Comparison of ENCODE assay signal across 11 mouse cellular contexts in the genomic region with DNA sequence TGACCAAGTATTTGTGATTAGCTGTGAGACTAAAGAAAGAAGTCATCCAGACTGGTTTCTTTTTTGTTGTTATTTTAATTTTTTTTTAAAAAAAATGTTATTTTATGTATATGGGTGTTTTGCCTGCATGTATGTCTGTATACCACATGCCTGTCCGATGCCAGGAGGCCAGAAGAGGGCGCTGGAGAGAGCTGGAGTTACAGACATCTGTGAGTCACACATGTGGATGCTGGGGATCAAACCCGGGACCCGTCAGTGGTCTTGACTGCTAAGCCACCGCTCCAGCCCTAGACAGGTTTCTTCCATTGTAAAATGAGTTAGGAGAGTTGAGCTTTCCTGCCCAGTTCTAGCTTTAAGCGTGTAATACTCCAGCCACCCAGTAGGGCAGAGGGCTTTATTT. TPM values are rescaled to one million over a fixed set of nuclear protein-coding genes. Genes with fewer than 3 reads are reported as not detected.
DNase-seq lines count a peak whose midpoint lies in the region; ATAC-seq and TF ChIP-seq lines count a peak whose summit lies in the region.
"Had no signal": no experiment of that assay in that cellular context is flagged by ENCODE, and none has a peak within 500 bp of the region (broad histone marks: within the 10 kb centered on the region; RNA-seq: fewer than 3 reads in every experiment).

No protein-coding gene starts in this region.

- H3K9ac ChIP-seq in intestine, postnatal 0 days (ENCODE audit: low read depth, low read length) = no peak overlapping the region
- no peak overlapping the region for H3K9ac ChIP-seq in intestine, embryonic 16.5 days (ENCODE audit: low read depth, low read length)
- H3K9ac ChIP-seq: liver, embryonic 15.5 days had no signal

- H3K36me3 ChIP-seq in intestine, postnatal 0 days (ENCODE audit: control insufficient read depth, insufficient read depth) = no peaks in the 10 kb centered on the region
- no peaks in the 10 kb centered on the region for H3K36me3 ChIP-seq in intestine, embryonic 16.5 days (ENCODE audit: control insufficient read depth, insufficient read depth, low read length)
- H3K36me3 ChIP-seq in testis, adult 2 months (ENCODE audit: control insufficient read depth, insufficient read depth, low read length) = no peaks in the 10 kb centered on the region
- H3K36me3 ChIP-seq: liver, embryonic 15.5 days had no signal

- H3K27ac ChIP-seq in intestine, postnatal 0 days (ENCODE audit: low read depth, low read length) = no peak overlapping the region
- no peak overlapping the region for H3K27ac ChIP-seq in intestine, embryonic 16.5 days (ENCODE audit: low read length)
- no peak overlapping the region for H3K27ac ChIP-seq in testis, adult 2 months (ENCODE audit: control insufficient read depth, insufficient read depth, low read depth, low read length)
- H3K27ac ChIP-seq: liver, embryonic 15.5 days had no signal

- 62% methylated on average over 6 of the region's 6 CpGs for WGBS in intestine, postnatal 0 days
- WGBS in intestine, embryonic 16.5 days = 58% methylated on average over 6 of the region's 6 CpGs

- DNase-seq in testis, postnatal 10 days (ENCODE audit: low spot score) = no peak
- DNase-seq in adipocyte (ENCODE audit: low spot score) = no peak
- DNase-seq in adrenal gland, adult 8-10 months = no peak
- DNase-seq in heart, adult 8-10 months (ENCODE audit: low spot score) = no peak
- DNase-seq: cerebellum, adult 2 months had no signal

- TF ChIP-seq CTCF in intestine, postnatal 0 days (IDR thresholded peaks at IDR 0.05; ENCODE audit: low read depth) = peak; percentile 33
- 0 out of 2 replicates have a peak, but pooled peaks have one; percentile 28 for TF ChIP-seq CTCF in testis, adult 2 months (IDR thresholded peaks at IDR 0.05; ENCODE audit: control insufficient read depth, insufficient read depth, insufficient replicate concordance, low read depth, low read length)

- H3K27me3 ChIP-seq in intestine, postnatal 0 days (replicated peaks; ENCODE audit: control insufficient read depth, insufficient read depth, low read length) = no peaks in the 10 kb centered on the region
- H3K27me3 ChIP-seq in intestine, embryonic 16.5 days (replicated peaks; ENCODE audit: control insufficient read depth, insufficient read depth, low read length) = no peaks in the 10 kb centered on the region
- H3K27me3 ChIP-seq in testis, adult 2 months (ENCODE audit: control insufficient read depth, insufficient read depth, low read length) = no peaks in the 10 kb centered on the region
- H3K27me3 ChIP-seq: liver, embryonic 15.5 days had no signal

- no peak for TF ChIP-seq POLR2A in testis, adult 2 months (IDR thresholded peaks at IDR 0.05; ENCODE audit: control insufficient read depth, low read depth, low read length)

- H3K4me1 ChIP-seq in intestine, postnatal 0 days (replicated peaks; ENCODE audit: control insufficient read depth, insufficient read depth, low read length) = no peaks in the 10 kb centered on the region
- no peaks in the 10 kb centered on the region for H3K4me1 ChIP-seq in intestine, embryonic 16.5 days (ENCODE audit: control insufficient read depth, insufficient read depth, low read length)
- no peaks in the 10 kb centered on the region for H3K4me1 ChIP-seq in testis, adult 2 months (ENCODE audit: control insufficient read depth, insufficient read depth, low read length)
- H3K4me1 ChIP-seq: liver, embryonic 15.5 days had no signal

- H3K4me2 ChIP-seq in intestine, postnatal 0 days (replicated peaks; ENCODE audit: low read depth) = no peak overlapping the region
- no peak overlapping the region for H3K4me2 ChIP-seq in intestine, embryonic 16.5 days (ENCODE audit: low read depth, low read length)
- H3K4me2 ChIP-seq: liver, embryonic 15.5 days had no signal

- ATAC-seq in intestine, postnatal 0 days = no peak
- no peak for ATAC-seq in intestine, embryonic 16.5 days
- ATAC-seq in granulocyte monocyte progenitor cell, adult 5-6 weeks (replicated peaks; ENCODE audit: poor library complexity, severe bottlenecking) = peak; percentile 37; the same call in 1 of the 2 replicates

- H3K4me3 ChIP-seq in intestine, postnatal 0 days (ENCODE audit: low read depth, low read length) = no peak overlapping the region
- H3K4me3 ChIP-seq in intestine, embryonic 16.5 days (ENCODE audit: low read length) = no peak overlapping the region
- H3K4me3 ChIP-seq in testis, adult 2 months (ENCODE audit: control insufficient read depth, low read depth, low read length) = no peak overlapping the region
- H3K4me3 ChIP-seq: liver, embryonic 15.5 days had no signal

- no peaks in the 10 kb centered on the region for H3K9me3 ChIP-seq in intestine, postnatal 0 days (ENCODE audit: control insufficient read depth)
- no peaks in the 10 kb centered on the region for H3K9me3 ChIP-seq in intestine, embryonic 16.5 days (ENCODE audit: control insufficient read depth, low read length)
- H3K9me3 ChIP-seq: liver, embryonic 15.5 days had no signal

RNA-seq across cellular contexts. Expression of gene Klhl41, which starts 10.1 kb away (rescaled TPM):
- polyA plus RNA-seq in intestine, postnatal 0 days (2015; fragmentation: Nextera tagmentation; extraction: Ambion mirVana) = 0.07 TPM in 1 of 2 replicates, not detected in the other
- 0.16 and 0.18 TPM in 2 replicates for polyA plus RNA-seq in intestine, embryonic 16.5 days (2015; fragmentation: Nextera tagmentation; extraction: Ambion mirVana)
- polyA plus RNA-seq in testis, adult 2 months (2012; rRNA removed) = 2.4 and 2.7 TPM in 2 replicates
- total RNA-seq in granulocyte monocyte progenitor cell, adult 5-6 weeks (2014; fragmentation: Nextera tagmentation) = not detected in 2 replicates
- total RNA-seq in granulocyte monocyte progenitor cell, adult 5-6 weeks (2017) = 0.09 and 0.26 TPM in 2 replicates
- under 1 TPM; 0.21 to 0.59 (median 0.54) TPM for total RNA-seq in adrenal gland, adult 8-10 months (2022)
- 10 to 100 TPM; 85.6 to 96.6 (median 88.1) TPM for total RNA-seq in heart, adult 8-10 months (2022)
- polyA plus RNA-seq: spleen, adult 2 months had no signal

RNA-seq across cellular contexts. Expression of gene Bbs5, which starts 33.0 kb away (rescaled TPM):
- polyA plus RNA-seq in intestine, postnatal 0 days (2015; fragmentation: Nextera tagmentation; extraction: Ambion mirVana) = 5.0 and 6.1 TPM in 2 replicates
- 10.3 and 11.1 TPM in 2 replicates for polyA plus RNA-seq in intestine, embryonic 16.5 days (2015; fragmentation: Nextera tagmentation; extraction: Ambion mirVana)
- 43.0 and 47.2 TPM in 2 replicates for polyA plus RNA-seq in testis, adult 2 months (2012; rRNA removed)
- 18.0 and 19.5 TPM in 2 replicates for total RNA-seq in granulocyte monocyte progenitor cell, adult 5-6 weeks (2014; fragmentation: Nextera tagmentation)
- total RNA-seq in granulocyte monocyte progenitor cell, adult 5-6 weeks (2017) = 5.2 and 8.7 TPM in 2 replicates
- total RNA-seq in adrenal gland, adult 8-10 months (2022) = 10 to 100 TPM in 2 of 4 experiments, 1 to 10 TPM in 2; 9.8 to 14.6 (median 10.2) TPM
- total RNA-seq in heart, adult 8-10 months (2022) = 1 to 10 TPM; 3.6 to 4.7 (median 4.3) TPM

RNA-seq across cellular contexts. Expression of gene Fastkd1, which starts 33.3 kb away (rescaled TPM):
- polyA plus RNA-seq in intestine, postnatal 0 days (2015; fragmentation: Nextera tagmentation; extraction: Ambion mirVana) = 3.7 and 3.8 TPM in 2 replicates
- 11.3 and 12.0 TPM in 2 replicates for polyA plus RNA-seq in intestine, embryonic 16.5 days (2015; fragmentation: Nextera tagmentation; extraction: Ambion mirVana)
- 6.2 and 7.8 TPM in 2 replicates for polyA plus RNA-seq in testis, adult 2 months (2012; rRNA removed)
- total RNA-seq in granulocyte monocyte progenitor cell, adult 5-6 weeks (2014; fragmentation: Nextera tagmentation) = 16.4 and 19.6 TPM in 2 replicates
- 14.3 and 16.8 TPM in 2 replicates for total RNA-seq in granulocyte monocyte progenitor cell, adult 5-6 weeks (2017)
- total RNA-seq in adrenal gland, adult 8-10 months (2022) = 10 to 100 TPM; 21.4 to 26.0 (median 22.6) TPM
- total RNA-seq in heart, adult 8-10 months (2022) = 10 to 100 TPM; 25.5 to 30.3 (median 27.5) TPM

RNA-seq across cellular contexts. Expression of gene Ppig, which starts 42.4 kb away (rescaled TPM):
- 104 and 116 TPM in 2 replicates for polyA plus RNA-seq in intestine, postnatal 0 days (2015; fragmentation: Nextera tagmentation; extraction: Ambion mirVana)
- polyA plus RNA-seq in intestine, embryonic 16.5 days (2015; fragmentation: Nextera tagmentation; extraction: Ambion mirVana) = 110 and 126 TPM in 2 replicates
- polyA plus RNA-seq in testis, adult 2 months (2012; rRNA removed) = 8.4 and 15.3 TPM in 2 replicates
- 89.5 and 93.1 TPM in 2 replicates for total RNA-seq in granulocyte monocyte progenitor cell, adult 5-6 weeks (2014; fragmentation: Nextera tagmentation)
- 97.5 and 111 TPM in 2 replicates for total RNA-seq in granulocyte monocyte progenitor cell, adult 5-6 weeks (2017)
- total RNA-seq in adrenal gland, adult 8-10 months (2022) = 10 to 100 TPM; 53.1 to 68.6 (median 61.8) TPM
- total RNA-seq in heart, adult 8-10 months (2022) = 10 to 100 TPM; 33.8 to 40.0 (median 37.9) TPM

Comparison
In these comparisons a context has a peak if more than half of its experiments do, and no peak if none do; other contexts are left out.
1. RNA of gene Klhl41, which starts 10.1 kb away (total RNA-seq): 85.6 to 96.6 TPM in heart, adult 8-10 months; 0.21 to 0.59 TPM in adrenal gland, adult 8-10 months and 0.09 to 0.26 TPM in granulocyte monocyte progenitor cell, adult 5-6 weeks; every median in the first group is over 10 times any median in the second.